Mouse (Mus musculus) MEL (cell line): ENCODE data around the gene St6galnac4.
A peak's percentile ranks its signal among the peaks of the same experiment; 100 is the strongest.

Experiments
- NRF1 ChIP-seq: IDR thresholded peaks from 2 replicates; pipeline ENCODE4 v1.6.1; 2014; ENCODE audit warnings: low read depth, mild to moderate bottlenecking, inconsistent platforms, low read length, improper control_type of control experiment, moderate library complexity; ENCODE audit not compliant: poor library complexity, insufficient read depth, severe bottlenecking
- ZC3H11A ChIP-seq: IDR thresholded peaks from 2 replicates; pipeline ENCODE4 v1.6.1; 2012; ENCODE audit warnings: low read depth, mild to moderate bottlenecking, inconsistent platforms, low read length, improper control_type of control experiment

DNA sequence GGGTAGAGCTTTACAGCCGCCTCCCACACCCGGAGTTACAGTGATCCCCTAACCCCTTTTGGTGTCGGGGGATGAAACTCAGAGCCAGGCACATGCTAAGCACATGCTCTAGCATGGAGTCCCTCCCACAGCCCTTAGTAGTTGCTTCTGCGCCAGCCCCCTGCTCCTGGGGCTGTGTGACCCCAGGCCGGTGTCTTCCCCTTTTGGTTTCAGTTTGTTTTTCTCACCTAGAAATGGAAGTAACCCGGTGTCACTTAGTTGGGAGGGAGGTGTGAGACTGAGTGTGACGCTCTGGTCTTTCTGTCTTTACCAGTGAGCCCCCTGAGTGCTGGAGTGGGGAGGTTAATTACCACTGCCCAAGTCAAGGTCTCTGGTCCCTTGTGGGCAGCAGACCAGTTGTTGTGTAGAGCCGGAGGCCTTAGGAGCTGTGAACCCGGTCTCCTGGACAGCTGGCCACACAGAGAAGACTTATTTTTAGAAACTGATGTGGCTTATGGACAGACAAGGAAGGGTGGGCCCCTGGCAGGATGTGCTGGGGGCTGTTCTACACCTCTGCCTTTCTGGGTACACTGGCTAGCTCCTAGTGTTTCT lies 931 bp downstream of the St6galnac4 start:
- 0 out of 2 replicates have a peak, but pooled peaks have one; percentile 42 for TF ChIP-seq NRF1
- no peak for TF ChIP-seq ZC3H11A
